Mouse (Mus musculus): ENCODE measurements around the gene Usp5. TPM values are rescaled to one million over a fixed set of nuclear protein-coding genes. Genes with fewer than 3 reads are reported as not detected.
A peak's percentile ranks its signal among the peaks of the same experiment; 100 is the strongest.

The Usp5 gene
- polyA plus RNA-seq, 1 experiment from 2014 or later = 162 TPM

GRCm38 (mm10) chr6:124786756-124787420, 42.4 kb downstream of the Usp5 start:
- WGBS = 61% methylated on average over 8 of the region's 8 CpGs

GRCm38 (mm10) chr6:124782436-124782835, 46.8 kb downstream of the Usp5 start:
- H3K27me3 ChIP-seq (ENCODE audit: control insufficient read depth, insufficient read depth, low read length) = no peaks in the 10 kb centered on the region
- no peak for ATAC-seq (ENCODE audit: low read depth)
- H3K4me2 ChIP-seq (ENCODE audit: low read depth, low read length) = no peak overlapping the region

More at GRCm38 (mm10) chr6:124786756-124787420, 42.4 kb downstream of the Usp5 start:
- no peak overlapping the region for H3K4me2 ChIP-seq (ENCODE audit: low read depth, low read length)
- no peaks in the 10 kb centered on the region for H3K4me1 ChIP-seq (ENCODE audit: control insufficient read depth, insufficient read depth, low read length)
- H3K9me3 ChIP-seq (ENCODE audit: control insufficient read depth, low read length) = no peaks in the 10 kb centered on the region
- no peak overlapping the region for H3K27ac ChIP-seq (ENCODE audit: low read depth, low read length)
- ATAC-seq (ENCODE audit: low read depth) = no peak
- H3K36me3 ChIP-seq (ENCODE audit: control insufficient read depth, insufficient read depth, low read length) = no peaks in the 10 kb centered on the region
- H3K9ac ChIP-seq (replicated peaks; ENCODE audit: low read depth, low read length) = no peak overlapping the region
- no peaks in the 10 kb centered on the region for H3K27me3 ChIP-seq (ENCODE audit: control insufficient read depth, insufficient read depth, low read length)
- no peak overlapping the region for H3K4me3 ChIP-seq (ENCODE audit: low read depth, low read length)

GRCm38 (mm10) chr6:124780917-124781316, 48.4 kb downstream of the Usp5 start:
- Histone ChIP-seq H3K27me3 (ENCODE audit: control insufficient read depth, insufficient read depth, low read length) (no peaks in the 10 kb centered on the region), H3K36me3 (ENCODE audit: control insufficient read depth, insufficient read depth, low read length) (no peaks in the 10 kb centered on the region), H3K9me3 (ENCODE audit: control insufficient read depth, low read length) (no peaks in the 10 kb centered on the region), H3K4me2 (ENCODE audit: low read depth, low read length) (no peak overlapping the region), H3K9ac (replicated peaks; ENCODE audit: low read depth, low read length) (no peak overlapping the region), H3K27ac (ENCODE audit: low read depth, low read length) (no peak overlapping the region), H3K4me3 (ENCODE audit: low read depth, low read length) (no peak overlapping the region), H3K4me1 (ENCODE audit: control insufficient read depth, insufficient read depth, low read length) (peaks cover 5% of the 10 kb centered on the region; the same call in 1 of the 2 replicates)
- ATAC-seq (ENCODE audit: low read depth) = no peak
- WGBS = 85% methylated on average over 7 of the region's 7 CpGs

More at GRCm38 (mm10) chr6:124782436-124782835, 46.8 kb downstream of the Usp5 start:
- WGBS = 21% methylated on average over 6 of the region's 6 CpGs
- Histone ChIP-seq H3K4me1 (ENCODE audit: control insufficient read depth, insufficient read depth, low read length) (peaks cover 5% of the 10 kb centered on the region; the same call in 1 of the 2 replicates), H3K27ac (ENCODE audit: low read depth, low read length) (no peak overlapping the region), H3K9ac (replicated peaks; ENCODE audit: low read depth, low read length) (no peak overlapping the region), H3K4me3 (ENCODE audit: low read depth, low read length) (no peak overlapping the region), H3K9me3 (ENCODE audit: control insufficient read depth, low read length) (no peaks in the 10 kb centered on the region), H3K36me3 (ENCODE audit: control insufficient read depth, insufficient read depth, low read length) (no peaks in the 10 kb centered on the region)

GRCm38 (mm10) chr6:124779984-124780416, 49.3 kb downstream of the Usp5 start:
- WGBS = 5% methylated on average over 10 of the region's 10 CpGs
- Histone ChIP-seq H3K27ac (ENCODE audit: low read depth, low read length) (no peak overlapping the region), H3K4me3 (ENCODE audit: low read depth, low read length) (peak overlapping the region; percentile 28), H3K4me1 (ENCODE audit: control insufficient read depth, insufficient read depth, low read length) (peaks cover 5% of the 10 kb centered on the region; the same call in 1 of the 2 replicates), H3K4me2 (ENCODE audit: low read depth, low read length) (peak overlapping the region; percentile 59), H3K9ac (replicated peaks; ENCODE audit: low read depth, low read length) (peak overlapping the region; percentile 29; the same call in 1 of the 2 replicates), H3K27me3 (ENCODE audit: control insufficient read depth, insufficient read depth, low read length) (no peaks in the 10 kb centered on the region), H3K36me3 (ENCODE audit: control insufficient read depth, insufficient read depth, low read length) (no peaks in the 10 kb centered on the region), H3K9me3 (ENCODE audit: control insufficient read depth, low read length) (no peaks in the 10 kb centered on the region)
- ATAC-seq (ENCODE audit: low read depth) = 0 out of 2 replicates have a peak, but pooled peaks have one; percentile 31

- H3K4me1 ChIP-seq (ENCODE audit: control insufficient read depth, insufficient read depth, low read length) = peaks cover 5% of the 10 kb centered on the region; the same call in 1 of the 2 replicates
- 3% methylated on average over 23 of the region's 23 CpGs for WGBS
- H3K36me3 ChIP-seq (ENCODE audit: control insufficient read depth, insufficient read depth, low read length) = no peaks in the 10 kb centered on the region
- no peaks in the 10 kb centered on the region for H3K9me3 ChIP-seq (ENCODE audit: control insufficient read depth, low read length)
- H3K9ac ChIP-seq (replicated peaks; ENCODE audit: low read depth, low read length) = peak within 1 kb of the TSS; percentile 29
- peak within 1 kb of the TSS; percentile 28 for H3K4me3 ChIP-seq (ENCODE audit: low read depth, low read length)
- H3K27me3 ChIP-seq (ENCODE audit: control insufficient read depth, insufficient read depth, low read length) = no peaks in the 10 kb centered on the region
- ATAC-seq (ENCODE audit: low read depth) = peak; percentile 65
- peak within 1 kb of the TSS; percentile 59 for H3K4me2 ChIP-seq (ENCODE audit: low read depth, low read length)
- H3K27ac ChIP-seq (ENCODE audit: low read depth, low read length) = no peak within 1 kb of the TSS
These were observed 49.9 kb downstream of the Usp5 start, which contains the start of gene Lrrc23 for GRCm38 (mm10) chr6:124779222-124779983. TSS of gene Lrrc23 (minus strand) at chr6:124779727.

GRCm38 (mm10) chr6:124770511-124770910, 58.8 kb downstream of the Usp5 start:
- H3K27me3 ChIP-seq (ENCODE audit: control insufficient read depth, insufficient read depth, low read length) = no peaks in the 10 kb centered on the region; the same call in 1 of the 2 replicates
- no peak overlapping the region for H3K4me3 ChIP-seq (ENCODE audit: low read depth, low read length)
- H3K9me3 ChIP-seq (ENCODE audit: control insufficient read depth, low read length) = no peaks in the 10 kb centered on the region
- WGBS = 90% methylated on average over 15 of the region's 15 CpGs
- H3K27ac ChIP-seq (ENCODE audit: low read depth, low read length) = no peak overlapping the region
- no peak overlapping the region for H3K9ac ChIP-seq (replicated peaks; ENCODE audit: low read depth, low read length)
- no peaks in the 10 kb centered on the region for H3K36me3 ChIP-seq (ENCODE audit: control insufficient read depth, insufficient read depth, low read length)
- peaks cover 9% of the 10 kb centered on the region for H3K4me1 ChIP-seq (ENCODE audit: control insufficient read depth, insufficient read depth, low read length)
- ATAC-seq (ENCODE audit: low read depth) = no peak
- no peak overlapping the region for H3K4me2 ChIP-seq (ENCODE audit: low read depth, low read length)

GRCm38 (mm10) chr6:124770013-124770412, 59.3 kb downstream of the Usp5 start:
- Histone ChIP-seq H3K27ac (ENCODE audit: low read depth, low read length) (peak overlapping the region; percentile 52), H3K4me1 (ENCODE audit: control insufficient read depth, insufficient read depth, low read length) (peaks cover 9% of the 10 kb centered on the region)

GRCm38 (mm10) chr6:124769101-124769765, 60.1 kb downstream of the Usp5 start, which contains the start of gene Eno2:
TSS of gene Eno2 (minus strand) at chr6:124769673.
- peak within 1 kb of the TSS; percentile 57 for H3K9ac ChIP-seq (replicated peaks; ENCODE audit: low read depth, low read length)
- H3K4me2 ChIP-seq (ENCODE audit: low read depth, low read length) = peak within 1 kb of the TSS; percentile 71
- no peaks in the 10 kb centered on the region; the same call in 1 of the 2 replicates for H3K27me3 ChIP-seq (ENCODE audit: control insufficient read depth, insufficient read depth, low read length)
- H3K27ac ChIP-seq (ENCODE audit: low read depth, low read length) = peak within 1 kb of the TSS; percentile 64
- 2% methylated on average over 53 of the region's 54 CpGs for WGBS
- peak; percentile 90 for ATAC-seq (ENCODE audit: low read depth)
- H3K9me3 ChIP-seq (ENCODE audit: control insufficient read depth, low read length) = no peaks in the 10 kb centered on the region
- H3K4me1 ChIP-seq (ENCODE audit: control insufficient read depth, insufficient read depth, low read length) = peaks cover 9% of the 10 kb centered on the region
- peak within 1 kb of the TSS; percentile 47 for H3K4me3 ChIP-seq (ENCODE audit: low read depth, low read length)
- H3K36me3 ChIP-seq (ENCODE audit: control insufficient read depth, insufficient read depth, low read length) = no peaks in the 10 kb centered on the region

More at GRCm38 (mm10) chr6:124770013-124770412, 59.3 kb downstream of the Usp5 start:
- H3K4me2 ChIP-seq (ENCODE audit: low read depth, low read length) = peak overlapping the region; percentile 71
- H3K27me3 ChIP-seq (ENCODE audit: control insufficient read depth, insufficient read depth, low read length) = no peaks in the 10 kb centered on the region; the same call in 1 of the 2 replicates
- H3K9ac ChIP-seq (replicated peaks; ENCODE audit: low read depth, low read length) = peak overlapping the region; percentile 57
- WGBS = 56% methylated on average over 7 of the region's 7 CpGs
- no peak for ATAC-seq (ENCODE audit: low read depth)
- H3K9me3 ChIP-seq (ENCODE audit: control insufficient read depth, low read length) = no peaks in the 10 kb centered on the region
- H3K4me3 ChIP-seq (ENCODE audit: low read depth, low read length) = peak overlapping the region; percentile 47
- H3K36me3 ChIP-seq (ENCODE audit: control insufficient read depth, insufficient read depth, low read length) = no peaks in the 10 kb centered on the region
